Mouse (Mus musculus): ENCODE measurements at regions not wholly inside any gene's neighbourhood (a gene's known extent, or its start where the extent isn't known, plus 50 kb on each side); places are given as distances from the start of the nearest gene placed in this dataset.

GRCm38 (mm10) chr8:8940899-8941298, 250.6 kb upstream of the Arglu1 start:
- no peak overlapping the region for H3K4me3 ChIP-seq (ENCODE audit: insufficient read depth, low read length)
- no peaks in the 10 kb centered on the region for H3K4me1 ChIP-seq (ENCODE audit: control insufficient read depth, insufficient read depth, low read length)
- TF ChIP-seq CTCF (IDR thresholded peaks at IDR 0.05; ENCODE audit: borderline replicate concordance, insufficient read depth, low read length) = no peak
- TF ChIP-seq POLR2A (IDR thresholded peaks at IDR 0.05; ENCODE audit: low read depth, low read length) = no peak
- H3K27ac ChIP-seq (ENCODE audit: insufficient read depth, low read length) = no peak overlapping the region

- Histone ChIP-seq H3K4me1 (ENCODE audit: control insufficient read depth, insufficient read depth, low read length) (no peaks in the 10 kb centered on the region), H3K4me3 (ENCODE audit: insufficient read depth, low read length) (no peak overlapping the region)
- TF ChIP-seq CTCF (IDR thresholded peaks at IDR 0.05; ENCODE audit: borderline replicate concordance, insufficient read depth, low read length) (no peak), POLR2A (IDR thresholded peaks at IDR 0.05; ENCODE audit: low read depth, low read length) (no peak)
These were observed 248.2 kb upstream of the Arglu1 start for GRCm38 (mm10) chr8:8938536-8938935.

GRCm38 (mm10) chr8:8932466-8932865, 242.1 kb upstream of the Arglu1 start:
- Histone ChIP-seq H3K4me3 (ENCODE audit: insufficient read depth, low read length) (no peak overlapping the region), H3K27ac (ENCODE audit: insufficient read depth, low read length) (no peak overlapping the region), H3K4me1 (ENCODE audit: control insufficient read depth, insufficient read depth, low read length) (no peaks in the 10 kb centered on the region)
- no peak for TF ChIP-seq CTCF (IDR thresholded peaks at IDR 0.05; ENCODE audit: borderline replicate concordance, insufficient read depth, low read length)
- TF ChIP-seq POLR2A (IDR thresholded peaks at IDR 0.05; ENCODE audit: low read depth, low read length) = no peak

More at GRCm38 (mm10) chr8:8938536-8938935, 248.2 kb upstream of the Arglu1 start:
- H3K27ac ChIP-seq (ENCODE audit: insufficient read depth, low read length) = no peak overlapping the region

- Histone ChIP-seq H3K27ac (ENCODE audit: insufficient read depth, low read length) (no peak overlapping the region), H3K4me1 (ENCODE audit: control insufficient read depth, insufficient read depth, low read length) (no peaks in the 10 kb centered on the region), H3K4me3 (ENCODE audit: insufficient read depth, low read length) (no peak overlapping the region)
- no peak for TF ChIP-seq CTCF (IDR thresholded peaks at IDR 0.05; ENCODE audit: borderline replicate concordance, insufficient read depth, low read length)
- no peak for TF ChIP-seq POLR2A (IDR thresholded peaks at IDR 0.05; ENCODE audit: low read depth, low read length)
These were observed 241.4 kb upstream of the Arglu1 start for GRCm38 (mm10) chr8:8931746-8932145.

GRCm38 (mm10) chr8:8928074-8928862, 237.9 kb upstream of the Arglu1 start:
- H3K4me3 ChIP-seq (ENCODE audit: insufficient read depth, low read length) = no peak overlapping the region
- TF ChIP-seq POLR2A (IDR thresholded peaks at IDR 0.05; ENCODE audit: low read depth, low read length) (no peak), CTCF (IDR thresholded peaks at IDR 0.05; ENCODE audit: borderline replicate concordance, insufficient read depth, low read length) (no peak)
- H3K27ac ChIP-seq (ENCODE audit: insufficient read depth, low read length) = no peak overlapping the region
- no peaks in the 10 kb centered on the region for H3K4me1 ChIP-seq (ENCODE audit: control insufficient read depth, insufficient read depth, low read length)

- no peak for TF ChIP-seq POLR2A (IDR thresholded peaks at IDR 0.05; ENCODE audit: low read depth, low read length)
- TF ChIP-seq CTCF (IDR thresholded peaks at IDR 0.05; ENCODE audit: borderline replicate concordance, insufficient read depth, low read length) = no peak
- no peak overlapping the region for H3K4me3 ChIP-seq (ENCODE audit: insufficient read depth, low read length)
- H3K4me1 ChIP-seq (ENCODE audit: control insufficient read depth, insufficient read depth, low read length) = no peaks in the 10 kb centered on the region; the same call in 1 of the 2 replicates
- no peak overlapping the region for H3K27ac ChIP-seq (ENCODE audit: insufficient read depth, low read length)
These were observed 231.1 kb upstream of the Arglu1 start for GRCm38 (mm10) chr8:8921446-8921845.

- H3K27ac ChIP-seq (ENCODE audit: insufficient read depth, low read length) = no peak overlapping the region
- H3K4me1 ChIP-seq (ENCODE audit: control insufficient read depth, insufficient read depth, low read length) = no peaks in the 10 kb centered on the region; the same call in 1 of the 2 replicates
- H3K4me3 ChIP-seq (ENCODE audit: insufficient read depth, low read length) = no peak overlapping the region
- no peak for TF ChIP-seq CTCF (IDR thresholded peaks at IDR 0.05; ENCODE audit: borderline replicate concordance, insufficient read depth, low read length)
- TF ChIP-seq POLR2A (IDR thresholded peaks at IDR 0.05; ENCODE audit: low read depth, low read length) = no peak
These were observed 229.5 kb upstream of the Arglu1 start for GRCm38 (mm10) chr8:8919582-8920503.

GRCm38 (mm10) chr8:8919040-8919439, 228.7 kb upstream of the Arglu1 start:
- H3K4me1 ChIP-seq (ENCODE audit: control insufficient read depth, insufficient read depth, low read length) = no peaks in the 10 kb centered on the region; the same call in 1 of the 2 replicates
- no peak overlapping the region for H3K4me3 ChIP-seq (ENCODE audit: insufficient read depth, low read length)
- H3K27ac ChIP-seq (ENCODE audit: insufficient read depth, low read length) = no peak overlapping the region
- no peak for TF ChIP-seq CTCF (IDR thresholded peaks at IDR 0.05; ENCODE audit: borderline replicate concordance, insufficient read depth, low read length)
- no peak for TF ChIP-seq POLR2A (IDR thresholded peaks at IDR 0.05; ENCODE audit: low read depth, low read length)

- Histone ChIP-seq H3K4me3 (ENCODE audit: insufficient read depth, low read length) (no peak overlapping the region), H3K27ac (ENCODE audit: insufficient read depth, low read length) (no peak overlapping the region), H3K4me1 (ENCODE audit: control insufficient read depth, insufficient read depth, low read length) (no peaks in the 10 kb centered on the region)
- TF ChIP-seq CTCF (IDR thresholded peaks at IDR 0.05; ENCODE audit: borderline replicate concordance, insufficient read depth, low read length) (no peak), POLR2A (IDR thresholded peaks at IDR 0.05; ENCODE audit: low read depth, low read length) (no peak)
These were observed 217.3 kb upstream of the Arglu1 start for GRCm38 (mm10) chr8:8907478-8908165.
